Mouse (Mus musculus) adrenal gland, adult (tissue): ENCODE results near the gene Aen.

Experiments used
- DNase-seq, 2 experiments: peaks; one replicate each; pipeline ENCODE4 v3.0.0; 2022 to 2023; ENCODE audit warnings: low spot score in 1 of 2; ENCODE audit not compliant: inconsistent age in 2 of 2

Gene Aen

DNA sequence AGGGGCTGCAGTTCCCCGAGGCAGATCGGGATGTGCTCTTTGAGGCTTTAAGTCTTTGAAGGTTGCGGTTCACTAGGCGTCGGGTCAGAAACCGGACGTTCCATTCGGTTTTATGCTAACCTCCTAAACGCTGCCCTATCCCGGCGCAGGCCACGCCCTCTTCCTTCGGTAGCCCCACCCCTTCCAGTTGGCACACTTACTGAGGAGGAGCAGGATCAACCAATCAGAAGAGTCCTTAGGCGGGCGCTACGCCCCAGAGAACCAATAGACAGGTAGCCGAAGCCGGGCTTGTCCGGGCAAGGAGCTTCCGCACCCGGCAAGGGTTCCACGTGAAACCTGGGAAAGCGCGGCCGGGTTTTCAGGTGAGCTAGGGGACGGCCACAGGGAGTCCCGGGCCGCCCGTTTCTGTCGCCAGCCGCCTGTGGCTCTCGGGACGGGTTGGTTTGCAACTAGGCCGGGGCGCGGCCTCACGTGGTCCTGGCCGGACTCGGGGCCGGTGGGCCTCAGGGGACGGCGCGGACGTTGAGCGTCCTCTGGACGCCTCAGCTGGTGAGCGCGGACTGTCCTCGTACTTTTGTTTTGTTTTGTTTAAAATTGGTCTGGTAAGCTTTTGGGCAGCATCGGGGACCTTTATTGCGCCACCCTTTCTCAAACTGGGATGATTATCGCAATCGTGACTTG, at the start of gene Aen:
Gene Aen (plus strand): TSS at position 202 of the 681 bp plus-strand sequence.
- DNase-seq, result peak; percentile 99 to 100

DNA sequence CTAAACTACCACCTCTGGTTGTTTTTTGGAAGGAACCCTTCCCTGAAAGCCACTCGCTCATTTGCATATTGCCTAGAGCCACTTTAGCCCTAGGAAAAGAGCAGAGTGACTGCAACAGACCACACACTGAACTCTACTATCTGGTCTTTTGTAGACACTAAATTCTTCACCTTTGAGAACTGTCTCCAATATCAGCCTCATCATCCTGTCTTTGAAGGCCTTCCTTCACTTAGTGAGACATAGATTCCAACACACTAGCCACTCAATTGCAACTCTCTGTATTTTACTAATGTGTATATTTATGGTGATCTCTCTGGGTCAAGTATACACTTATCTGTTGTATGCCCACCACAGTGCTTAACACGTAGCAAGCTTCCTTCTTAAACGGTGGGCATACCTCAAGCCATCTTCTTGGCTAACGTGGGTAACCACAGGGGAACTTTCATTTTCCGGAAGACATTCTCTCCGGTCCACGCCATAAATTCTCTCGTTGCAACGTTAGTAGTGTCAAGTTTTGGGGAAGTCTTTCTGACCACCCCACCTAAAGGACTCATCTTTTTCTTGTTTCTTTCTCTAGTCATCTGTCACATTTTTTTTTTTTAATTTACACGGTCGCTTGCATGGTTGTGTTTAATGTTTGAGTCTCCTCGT, 49.5 kb upstream of the Aen start:
- peak in 1 of 2 experiments; percentile 49 for DNase-seq

DNA sequence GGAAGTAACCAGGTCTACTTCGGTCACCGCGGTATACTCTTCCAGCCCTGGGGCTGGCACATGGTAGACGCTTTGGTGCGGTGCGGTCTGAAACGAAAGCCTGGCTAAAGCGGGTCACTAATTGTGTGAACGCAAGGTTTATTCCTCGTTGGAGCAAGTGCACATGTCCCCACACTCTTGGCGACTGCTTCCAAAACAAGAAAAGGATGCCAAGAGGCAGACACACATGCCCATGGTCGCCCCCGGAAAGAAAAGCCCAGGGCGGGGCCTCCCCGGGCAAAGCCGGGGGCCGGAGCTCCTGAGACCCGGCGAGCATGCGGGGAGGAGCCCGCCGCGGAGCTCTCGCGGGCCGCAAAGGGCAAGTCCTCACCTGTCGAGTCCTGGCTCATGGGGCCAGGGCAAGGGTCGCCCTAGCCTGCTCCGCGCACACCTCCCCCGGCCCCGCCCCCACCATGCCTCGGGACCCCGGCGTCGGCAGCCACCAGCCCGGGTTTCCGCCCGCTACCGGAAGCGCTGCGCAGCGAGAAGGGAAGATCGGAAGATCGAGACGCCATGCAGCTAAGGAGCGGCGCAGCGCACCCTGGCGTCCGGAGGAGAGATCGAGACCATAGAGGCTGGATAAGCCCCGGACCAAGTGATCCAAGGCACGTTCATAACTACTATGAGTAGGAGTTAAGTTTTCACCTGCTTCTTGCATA, 48.8 kb upstream of the Aen start, which contains the start of gene Det1:
Gene Det1 (minus strand): TSS at position 527 of the 698 bp plus-strand sequence.
- DNase-seq, result peak; percentile 93 to 97

DNA sequence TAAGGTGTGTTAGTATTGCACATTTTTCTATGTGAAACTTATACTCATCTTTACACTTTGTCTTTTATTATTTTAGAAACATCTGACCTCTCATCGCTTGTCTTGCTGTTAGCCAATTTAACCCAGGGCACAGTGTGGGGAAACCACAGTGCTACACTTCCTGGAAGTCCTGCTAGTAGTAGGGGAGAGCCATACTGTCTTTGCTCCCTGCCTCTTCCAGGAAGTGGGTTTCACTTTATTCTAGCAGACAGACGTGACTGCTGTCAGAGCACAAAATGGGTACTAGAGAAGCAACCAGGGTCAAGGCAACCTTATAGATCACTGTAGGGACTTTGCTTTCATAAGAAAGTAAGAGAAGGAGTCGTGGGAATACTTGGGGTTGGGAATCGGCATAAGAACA, 41.6 kb upstream of the Aen start:
- peak in 1 of 2 experiments; percentile 0 for DNase-seq

DNA sequence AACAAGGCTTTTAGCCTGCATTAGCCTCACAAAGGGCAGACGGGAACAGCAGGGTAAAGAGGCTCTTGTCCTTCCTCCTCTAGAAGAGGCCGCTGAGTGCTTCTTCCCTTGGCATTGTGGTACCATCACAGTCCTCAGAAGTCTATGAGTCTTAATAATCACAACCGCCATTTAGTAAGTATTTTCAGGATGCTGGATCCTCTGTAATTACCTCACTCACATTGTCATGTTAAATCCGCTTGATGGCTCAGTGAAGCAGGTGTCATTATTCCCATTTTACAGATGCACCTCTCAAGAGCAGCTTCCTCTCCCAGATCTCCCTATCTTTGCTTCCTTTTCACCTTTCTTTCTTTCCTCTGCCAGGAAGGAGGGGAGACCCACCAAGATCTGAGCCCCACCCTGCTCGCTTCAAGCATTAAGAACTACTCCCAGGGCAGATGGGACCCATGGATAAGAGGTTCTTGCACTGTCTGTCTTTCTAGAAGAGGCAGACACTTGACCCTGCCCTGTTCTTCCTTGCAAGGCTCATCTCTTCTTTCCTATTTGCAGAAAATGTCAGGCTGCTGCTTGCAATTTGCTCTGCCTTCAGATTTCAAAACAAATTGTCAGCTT, 40.5 kb upstream of the Aen start:
- DNase-seq, result no peak

DNA sequence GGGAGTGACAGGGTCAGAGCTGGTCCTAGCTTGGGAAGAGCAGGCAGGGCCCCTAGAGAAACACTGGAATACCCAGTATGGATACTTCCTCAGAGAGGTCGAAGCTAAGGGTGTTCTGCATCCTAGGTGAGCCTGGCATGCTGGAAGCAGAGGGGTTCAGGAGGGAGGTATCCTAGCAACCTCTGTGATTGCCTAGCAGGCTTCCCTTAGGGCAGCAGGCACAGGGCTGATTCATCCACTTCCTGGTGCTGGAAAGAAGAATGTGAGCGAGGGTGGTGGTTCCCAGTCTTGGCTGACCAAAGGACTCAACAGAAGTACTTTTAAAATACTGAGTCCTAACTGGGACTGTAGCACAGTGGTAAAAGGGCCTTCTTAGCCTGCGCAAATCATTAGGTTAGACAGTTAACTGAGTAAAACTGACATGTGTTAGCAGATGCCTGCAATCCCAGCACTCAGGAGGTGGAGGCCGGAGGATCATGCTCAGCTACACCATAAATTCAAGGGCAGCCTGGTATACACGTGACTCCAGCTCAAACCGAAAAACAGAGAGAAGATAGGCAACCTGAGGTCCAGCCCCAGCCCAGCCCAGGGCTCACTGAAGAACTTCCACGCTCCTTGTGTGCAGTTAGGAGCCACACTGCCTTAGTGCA, 31.7 kb upstream of the Aen start:
- peak in 1 of 2 experiments; percentile 26 for DNase-seq

DNA sequence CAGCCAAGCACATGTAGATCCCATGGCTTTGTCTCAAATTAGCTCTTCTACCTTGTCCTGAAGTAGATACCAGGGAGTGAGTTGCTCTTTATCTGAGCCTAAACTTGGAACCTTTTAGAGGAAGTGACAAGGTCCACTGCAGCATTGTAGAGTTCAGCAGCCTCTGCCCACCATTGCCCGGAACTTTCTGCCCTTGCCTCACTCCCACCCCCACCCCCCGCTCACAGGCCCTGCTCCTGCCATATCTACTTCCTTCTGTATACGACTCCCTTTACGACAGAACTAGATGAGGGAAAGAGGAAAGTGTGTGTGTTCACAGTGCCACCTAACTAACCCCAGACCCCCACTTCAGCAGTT, 31.2 kb upstream of the Aen start:
- no peak for DNase-seq

DNA sequence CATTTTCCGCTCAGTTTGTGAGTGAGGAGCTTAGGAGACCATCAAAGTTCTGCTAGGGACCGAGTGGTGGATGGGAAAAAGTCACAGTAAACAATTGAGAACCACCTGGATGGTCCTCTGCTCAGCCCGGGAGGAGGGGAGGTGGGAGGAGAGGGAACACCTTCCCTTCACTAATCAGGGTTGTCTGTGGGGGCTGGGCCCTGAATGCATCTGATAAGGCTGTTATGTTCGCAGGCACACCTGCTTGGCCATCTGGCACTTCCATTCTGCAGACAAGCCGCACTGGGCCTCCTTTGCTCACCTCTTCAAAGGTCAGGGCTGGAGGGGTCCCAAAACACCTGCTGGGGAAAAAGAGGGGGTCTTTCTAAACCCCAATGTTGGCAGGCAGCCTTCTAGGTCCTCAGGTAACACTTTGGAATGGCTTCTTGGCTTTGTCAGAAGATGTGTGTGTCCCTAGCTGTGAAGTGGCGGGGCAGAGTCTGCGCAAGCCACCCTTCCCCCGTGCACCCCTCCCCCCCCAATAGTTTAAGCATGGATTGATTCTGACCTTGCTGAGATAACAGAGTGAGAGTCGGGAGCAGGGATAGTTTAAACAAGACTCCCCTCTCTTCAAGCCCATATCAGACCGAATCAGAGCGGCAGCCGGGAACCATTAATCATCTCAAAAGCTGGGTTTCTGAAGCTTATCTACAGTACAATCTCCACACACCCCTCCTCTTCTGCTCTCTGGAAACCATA, 30.3 kb upstream of the Aen start:
- peak; percentile 22 to 42 for DNase-seq

DNA sequence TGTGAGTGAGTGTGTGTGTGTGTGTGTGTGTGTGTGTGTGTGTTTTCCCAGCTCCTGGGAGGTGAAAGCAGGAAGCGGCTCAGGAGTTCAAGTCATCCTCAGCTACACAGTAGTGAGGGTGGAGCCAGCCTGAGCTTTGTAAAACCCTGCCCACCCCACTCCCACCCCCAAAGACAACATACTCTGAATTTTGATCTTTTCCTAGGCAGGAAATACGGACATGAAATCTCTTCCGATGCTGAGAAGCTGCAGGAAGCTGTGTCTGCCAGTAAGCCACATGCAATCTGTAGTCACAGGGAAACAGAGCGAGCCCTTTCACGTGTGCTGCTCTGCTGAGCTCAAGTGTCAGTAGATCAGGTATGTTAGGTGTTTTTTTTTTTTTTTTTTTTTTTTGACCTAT, 26.9 kb upstream of the Aen start:
- no peak for DNase-seq

DNA sequence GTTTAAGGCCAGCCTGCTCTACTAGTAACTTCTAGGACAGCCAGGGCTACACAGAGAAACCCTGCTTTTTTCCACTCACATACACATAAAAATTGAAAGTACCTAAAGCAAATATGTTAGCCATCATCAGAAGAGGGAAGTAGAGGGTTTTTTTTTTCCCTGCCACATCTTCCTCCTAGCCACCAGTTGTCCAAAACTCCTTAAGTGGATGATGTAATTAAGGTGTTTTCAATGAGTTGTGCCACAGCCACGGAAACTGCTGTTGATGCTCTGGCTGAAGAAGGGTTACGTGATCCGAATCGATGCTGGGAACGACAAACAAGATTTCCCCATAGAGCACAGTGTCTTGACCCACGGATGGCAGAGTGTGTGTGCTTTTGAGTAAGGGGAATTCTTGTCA, 23.3 kb upstream of the Aen start:
- DNase-seq, result no peak

DNA sequence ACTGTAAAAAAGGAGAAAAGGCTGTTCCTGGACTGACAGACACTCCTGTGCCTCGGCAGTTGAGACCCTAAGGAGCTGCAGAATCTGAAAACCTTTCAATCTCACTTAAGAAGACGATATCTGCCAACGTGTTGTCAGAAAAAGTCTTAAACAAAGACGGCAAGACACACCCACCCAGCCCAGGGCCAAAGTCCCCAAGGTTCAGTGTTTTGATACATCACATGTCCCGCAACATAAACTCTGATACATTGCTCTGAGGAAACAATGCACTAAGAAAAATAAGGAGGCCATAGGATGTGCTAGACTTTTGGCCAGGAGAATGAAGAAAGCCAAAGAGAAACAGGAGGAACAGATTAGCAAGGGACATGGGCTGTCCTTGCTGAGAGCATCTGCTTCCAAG, 22.8 kb upstream of the Aen start:
- DNase-seq, result no peak

DNA sequence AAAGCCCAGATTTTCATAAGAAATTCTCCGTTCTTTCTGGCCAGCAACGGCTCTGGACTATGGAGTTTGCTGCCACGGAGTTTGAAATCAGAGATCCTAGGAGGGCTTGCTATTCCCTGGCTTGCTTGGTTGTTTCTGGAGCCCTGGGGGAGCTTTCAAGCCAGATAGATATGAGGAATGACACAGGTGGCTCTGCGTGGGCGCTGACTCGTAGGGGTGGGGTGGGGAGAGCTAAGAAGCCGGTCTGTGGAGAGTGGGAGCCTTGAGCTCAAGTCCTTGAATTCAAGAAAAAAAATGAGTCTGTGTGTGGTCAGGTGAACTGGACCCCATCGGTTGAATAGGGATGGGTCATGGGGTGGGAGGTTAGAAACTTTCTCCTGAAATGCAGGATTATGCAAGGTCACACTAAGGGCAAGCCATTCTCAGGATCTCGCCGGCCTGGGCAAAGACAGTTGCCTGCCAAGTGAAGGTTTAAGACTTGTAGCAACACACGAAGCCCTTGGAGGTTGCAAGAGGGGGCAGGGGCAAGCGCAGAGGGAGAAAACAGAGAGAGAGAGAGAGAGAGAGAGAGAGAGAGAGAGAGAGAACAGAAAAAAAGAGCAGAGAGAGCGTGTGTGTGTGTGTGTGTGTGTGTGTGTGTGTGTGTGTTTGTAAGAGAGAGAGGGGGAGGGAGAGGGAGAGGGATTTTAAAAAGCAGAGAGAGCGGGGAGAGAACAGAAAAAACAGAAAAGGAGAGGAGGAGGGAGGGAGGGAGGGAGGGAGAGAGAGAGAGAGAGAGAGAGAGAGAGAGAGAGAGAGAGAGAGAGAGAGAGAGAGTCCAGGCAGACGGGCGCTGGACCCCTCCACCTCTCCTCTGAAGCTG, 13.8 kb upstream of the Aen start:
- DNase-seq, result peak; percentile 24 to 50

DNA sequence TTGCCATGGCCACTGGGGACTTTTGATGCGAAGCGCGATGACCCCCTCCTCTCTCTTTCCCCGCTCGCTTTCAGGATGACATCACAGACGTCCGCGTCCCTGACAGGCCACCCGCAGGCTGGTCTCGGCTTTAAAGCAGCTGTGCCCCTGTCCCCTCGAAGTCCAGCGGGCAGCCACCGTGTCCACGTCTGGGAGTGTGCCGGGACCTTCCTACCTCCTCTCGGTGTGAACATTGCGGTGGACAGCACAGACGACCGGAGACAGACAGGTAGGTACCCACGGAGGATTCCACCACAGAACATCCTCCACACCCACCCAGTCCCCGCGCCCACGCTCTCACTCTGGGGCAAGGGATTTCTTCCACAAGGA, 13.2 kb upstream of the Aen start:
- DNase-seq, result peak; percentile 59 to 70

DNA sequence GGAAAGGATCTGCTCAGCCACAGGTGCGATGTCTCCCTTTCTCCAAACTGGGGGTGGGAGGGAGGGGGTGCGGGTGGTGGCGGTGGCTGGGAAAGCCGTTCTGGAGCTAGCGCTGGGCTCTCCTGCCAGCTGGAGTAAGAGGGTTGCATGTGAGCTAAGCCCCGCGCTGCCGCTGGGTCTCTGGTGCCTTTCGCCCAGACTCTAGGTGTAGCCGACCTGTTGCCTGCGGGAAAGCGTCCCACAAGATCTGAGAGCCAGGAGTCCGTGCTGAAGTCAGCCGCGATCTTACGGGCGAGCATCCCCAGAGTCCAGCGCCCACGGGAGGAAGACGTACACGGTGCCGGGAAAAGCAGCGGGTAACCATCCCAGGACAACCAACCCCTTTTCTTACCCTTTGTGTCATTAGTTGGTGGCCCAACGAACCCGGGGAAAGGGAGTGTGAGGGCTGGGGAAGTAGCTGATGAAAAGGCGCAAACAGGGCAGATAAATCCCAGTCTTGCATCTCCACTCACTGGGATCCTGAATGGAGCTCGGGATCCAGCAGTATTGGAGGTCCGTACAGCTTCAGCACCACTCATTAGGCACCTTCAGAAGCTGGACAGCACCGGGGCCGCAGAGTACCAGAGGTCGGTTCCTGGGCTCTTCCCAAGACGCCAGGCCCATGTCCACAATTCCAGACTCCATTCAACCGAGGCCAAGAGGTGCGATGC, 12.5 kb upstream of the Aen start:
- DNase-seq, result peak in 1 of 2 experiments; percentile 49

DNA sequence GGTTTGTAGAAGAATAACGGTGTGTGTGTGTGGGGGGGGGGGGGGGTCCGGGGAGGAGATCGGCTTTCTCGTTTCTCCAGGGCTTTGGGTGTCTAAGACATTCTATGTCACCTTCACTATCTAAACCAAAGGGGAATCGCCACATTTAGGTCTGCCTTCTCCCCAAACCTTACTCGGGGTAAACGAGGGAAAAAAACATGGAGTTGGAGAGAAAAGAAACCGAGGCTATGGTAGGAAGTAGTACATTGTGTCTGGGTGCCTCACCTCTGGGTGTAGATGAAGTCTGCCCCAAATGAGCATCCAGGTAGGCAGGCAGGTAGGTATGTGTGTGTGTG, 12.0 kb upstream of the Aen start:
- no peak for DNase-seq

DNA sequence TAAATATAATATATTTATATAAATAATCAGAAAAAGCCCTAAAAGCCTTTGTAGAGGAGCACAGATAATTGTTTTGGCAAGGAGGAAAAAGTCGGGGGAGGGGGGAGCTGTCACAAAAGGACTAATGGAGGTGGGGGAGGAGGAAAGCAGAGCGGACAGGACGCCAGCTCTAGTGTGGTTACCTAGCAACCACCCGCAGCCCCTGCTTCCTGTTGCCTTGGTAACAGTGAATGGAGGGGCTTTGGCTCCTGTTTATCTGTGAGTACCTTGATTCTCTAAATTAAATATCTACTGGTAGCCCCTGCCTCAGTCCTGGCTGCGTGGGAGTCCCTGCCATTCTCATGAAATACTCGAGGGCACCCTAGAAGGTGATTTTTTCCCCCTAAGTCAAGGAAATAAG, 11.5 kb upstream of the Aen start:
- DNase-seq, result peak in 1 of 2 experiments; percentile 24

DNA sequence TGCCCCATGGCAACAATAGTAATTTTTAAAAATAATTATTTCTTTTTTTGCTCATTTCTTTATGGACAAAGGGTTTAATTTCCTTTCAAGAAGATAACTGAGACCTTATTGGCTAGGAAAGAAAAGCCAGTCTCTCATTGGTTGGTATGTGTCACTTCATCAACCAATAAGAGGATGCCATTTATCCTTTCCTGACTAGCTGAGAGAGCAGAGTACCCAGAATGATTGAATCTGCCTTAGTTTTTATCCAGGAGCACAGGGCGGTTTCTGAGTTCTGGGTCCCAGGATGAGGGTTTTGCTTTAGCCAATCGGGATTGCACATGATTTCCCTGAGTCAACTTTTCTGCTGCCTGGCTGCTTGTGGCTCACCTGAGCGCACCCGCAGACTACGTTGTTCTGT, 10.2 kb upstream of the Aen start:
- DNase-seq, result peak in 1 of 2 experiments; percentile 28

DNA sequence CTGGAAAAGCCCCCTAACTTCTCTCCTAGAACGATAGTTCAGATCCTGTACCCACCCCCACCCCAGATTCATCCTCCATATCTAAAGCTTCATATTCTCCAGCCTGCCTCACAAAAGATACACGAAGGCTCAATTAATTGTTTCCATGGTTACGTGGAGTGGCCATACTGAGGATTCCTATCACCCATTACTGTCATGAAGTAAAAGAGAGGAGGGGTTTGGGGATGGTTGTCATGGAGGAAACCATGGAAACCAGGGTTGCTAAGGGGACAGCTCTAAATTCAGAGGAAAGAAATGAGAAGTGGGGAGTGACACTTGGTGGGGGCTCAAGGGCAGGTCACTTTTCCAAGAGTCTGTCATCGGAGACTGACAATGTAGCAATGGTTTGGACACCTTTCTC, 9.2 kb upstream of the Aen start:
- no peak for DNase-seq

DNA sequence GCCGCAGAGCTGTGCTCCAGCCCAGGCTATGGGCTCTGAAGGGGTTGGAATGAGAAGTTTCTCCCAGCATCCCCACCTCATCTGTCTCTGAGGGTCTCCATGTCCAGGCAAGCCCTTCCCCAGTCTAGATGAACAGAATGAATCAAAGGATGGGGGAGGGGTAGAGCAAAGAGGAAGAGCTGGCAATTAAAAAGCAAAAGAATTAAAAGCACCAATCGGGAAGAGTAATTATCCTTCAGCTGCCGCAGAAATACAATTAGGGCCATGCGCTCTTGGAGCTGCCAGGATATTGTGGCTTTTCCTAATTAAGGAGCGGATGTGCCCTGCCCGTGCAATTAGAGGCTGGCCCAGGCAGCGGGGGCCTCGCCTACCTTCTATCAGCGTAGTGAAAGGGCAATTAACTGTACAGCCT, 8.2 kb upstream of the Aen start:
- DNase-seq, result no peak
